Mouse (Mus musculus) cerebellum, adult 18-20 months (tissue): Measurements from ENCODE around the gene Hic1.

Source experiments
- DNase-seq, 2 experiments: peaks; one replicate each; pipeline ENCODE4 v3.0.0; 2021

The Hic1 gene

DNA sequence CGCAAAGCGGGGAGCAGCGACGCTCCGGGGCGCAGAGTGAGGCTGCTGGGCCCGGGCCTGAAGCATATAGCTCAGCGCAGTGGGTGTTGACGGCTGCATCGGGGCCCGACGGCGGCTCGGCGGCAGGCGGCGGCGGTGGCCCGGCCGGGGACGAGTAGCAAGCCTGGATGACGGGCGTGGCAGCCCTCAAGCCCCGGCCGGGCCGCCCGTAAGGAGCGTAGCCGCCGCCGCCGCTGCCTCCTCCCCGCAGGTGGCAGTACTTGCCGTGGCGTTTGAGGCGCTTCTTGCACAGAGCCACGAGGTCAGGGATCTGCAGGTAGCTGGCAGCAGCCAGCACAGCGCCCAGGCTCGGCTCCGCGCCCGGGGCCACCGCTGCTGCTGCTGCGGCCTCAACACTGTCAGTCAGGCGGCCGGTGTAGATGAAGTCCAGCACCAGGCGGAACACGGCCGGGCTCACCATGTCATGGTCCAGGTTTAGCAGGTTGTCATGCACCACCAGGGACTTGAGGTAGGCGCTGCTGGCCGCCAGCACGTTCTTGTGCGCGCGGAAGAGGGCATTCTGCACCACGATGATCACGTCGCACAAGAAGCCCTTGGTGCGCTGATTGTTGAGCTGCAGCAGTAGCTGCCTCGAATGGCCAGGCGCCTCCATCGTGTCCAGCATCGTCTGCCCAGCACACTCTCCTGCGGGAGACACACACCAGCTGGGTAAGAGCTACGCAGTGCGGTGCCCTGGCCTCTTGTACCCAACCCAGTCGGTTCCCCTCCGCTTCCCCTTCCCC is 2.3 kb downstream of the Hic1 start:
- DNase-seq: peak; percentile 26 to 48

DNA sequence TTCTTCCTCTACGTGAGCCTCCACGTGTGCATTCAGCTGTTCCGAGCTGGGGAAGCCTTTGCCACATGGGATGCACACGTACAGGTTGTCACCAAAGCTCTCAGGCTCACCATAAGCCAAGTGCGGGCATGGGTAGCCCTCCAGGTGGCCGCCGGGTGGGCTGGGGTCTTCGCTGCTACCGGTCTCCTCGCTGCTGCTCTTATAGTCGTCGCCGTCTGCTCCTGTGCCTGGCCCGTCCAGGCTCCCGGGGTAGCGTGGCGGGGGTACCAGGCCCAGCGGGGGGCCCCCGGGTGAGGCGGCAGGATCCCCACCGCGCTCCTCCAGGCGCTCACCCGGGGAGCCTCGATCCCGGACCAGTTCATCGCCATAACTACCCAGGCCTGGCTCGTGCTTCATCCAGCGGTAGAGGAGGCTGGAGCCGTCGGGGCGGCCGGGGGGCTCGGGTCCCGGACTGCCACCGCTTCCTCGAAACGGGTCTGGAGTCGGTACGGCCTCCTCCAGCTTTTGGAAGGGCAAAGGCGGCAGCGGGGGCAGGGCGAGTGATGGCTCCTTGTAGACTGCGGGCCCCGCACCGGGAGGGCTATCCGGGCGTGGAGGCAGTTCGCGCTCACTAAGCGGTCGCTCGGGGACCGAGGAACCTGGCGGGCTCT is 3.0 kb downstream of the Hic1 start:
- peak in 1 of 2 experiments; percentile 33 for DNase-seq

DNA sequence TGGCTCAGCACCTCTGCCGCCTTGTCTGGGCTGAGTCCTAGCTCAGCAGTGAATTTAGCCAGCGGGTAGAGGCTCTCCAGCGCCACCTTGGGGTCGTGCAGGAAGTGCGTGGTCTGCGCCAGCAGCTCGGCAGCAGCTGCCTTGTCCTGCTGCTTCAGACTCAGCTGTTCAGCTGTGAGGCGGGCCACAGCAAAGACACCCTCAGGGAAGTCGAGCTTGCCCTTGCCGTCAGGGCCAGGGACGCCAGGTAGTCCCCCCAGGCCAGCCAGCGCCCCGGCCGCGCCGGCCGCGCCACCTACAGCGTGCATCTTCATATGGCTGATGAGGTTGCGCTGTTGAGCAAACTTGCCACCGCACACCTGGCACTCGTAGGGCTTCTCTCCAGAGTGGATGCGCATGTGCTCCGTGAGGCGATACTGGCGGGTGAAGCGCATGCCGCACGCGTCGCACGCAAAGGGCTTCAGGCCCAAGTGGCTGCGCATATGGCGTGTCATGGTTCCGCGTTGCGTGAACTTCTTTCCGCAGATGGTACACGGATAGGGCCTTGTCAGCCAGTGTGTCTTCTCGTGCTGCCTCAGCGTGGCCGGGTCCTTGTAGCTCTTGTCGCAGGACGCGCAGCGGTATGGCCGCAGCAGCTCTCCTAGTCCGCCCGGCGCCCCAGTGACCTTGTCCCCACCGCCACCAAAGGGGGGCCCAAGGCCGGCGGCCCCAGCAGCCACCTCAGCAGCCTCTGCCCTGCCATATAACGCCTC is 3.7 kb downstream of the Hic1 start:
- peak; percentile 51 to 66 for DNase-seq

GRCm38 (mm10) chr11:75164750-75165149 is 4.6 kb downstream of the Hic1 start:
- no peak for DNase-seq

DNA sequence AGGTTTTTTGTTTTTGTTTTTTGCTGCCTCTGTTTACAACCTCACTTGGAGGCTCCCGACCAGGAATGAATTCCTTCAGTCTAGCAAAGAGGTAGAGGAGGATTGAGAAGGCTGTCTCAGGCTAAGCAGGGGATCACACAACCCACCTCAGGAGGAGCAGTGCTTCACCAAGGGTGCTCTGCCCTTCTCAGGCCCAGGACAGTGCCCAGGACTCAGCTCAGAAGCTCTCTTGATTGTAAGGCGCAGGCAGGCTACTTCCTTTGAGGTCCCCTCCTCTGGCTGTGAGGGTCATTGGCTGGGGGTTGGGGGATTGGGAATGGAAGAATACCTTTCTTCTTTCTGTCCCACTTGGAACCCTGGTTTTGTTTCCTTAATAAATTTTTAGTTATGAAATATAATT is 5.3 kb downstream of the Hic1 start:
- DNase-seq: no peak

DNA sequence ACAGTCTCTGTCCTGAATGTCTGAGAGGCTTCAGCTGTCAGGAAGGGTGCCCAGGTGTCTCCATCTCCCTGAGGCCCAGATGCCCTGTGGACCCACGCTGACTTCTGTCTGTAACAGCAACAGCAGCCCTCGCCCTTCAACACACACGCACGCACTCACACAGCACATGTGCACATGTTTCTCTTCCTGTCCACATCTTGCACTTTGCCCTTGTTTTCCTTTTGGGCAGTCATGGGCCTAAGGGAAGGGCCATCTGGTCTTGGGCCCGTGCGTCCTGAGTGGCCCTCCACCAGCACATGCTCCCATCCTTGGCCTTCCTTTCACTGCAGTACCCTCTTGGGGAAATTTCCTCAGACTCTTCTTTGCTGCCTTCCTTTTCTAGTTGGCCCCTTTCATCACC is 5.9 kb downstream of the Hic1 start:
- no peak for DNase-seq

- DNase-seq: no peak
These were observed 6.7 kb downstream of the Hic1 start for GRCm38 (mm10) chr11:75162591-75163080.

- no peak for DNase-seq
These were observed 7.8 kb downstream of the Hic1 start for GRCm38 (mm10) chr11:75161417-75162008.

- DNase-seq: no peak
These were observed 8.4 kb downstream of the Hic1 start for GRCm38 (mm10) chr11:75160954-75161353.

GRCm38 (mm10) chr11:75159564-75159963 is 9.8 kb downstream of the Hic1 start:
- DNase-seq: no peak

DNA sequence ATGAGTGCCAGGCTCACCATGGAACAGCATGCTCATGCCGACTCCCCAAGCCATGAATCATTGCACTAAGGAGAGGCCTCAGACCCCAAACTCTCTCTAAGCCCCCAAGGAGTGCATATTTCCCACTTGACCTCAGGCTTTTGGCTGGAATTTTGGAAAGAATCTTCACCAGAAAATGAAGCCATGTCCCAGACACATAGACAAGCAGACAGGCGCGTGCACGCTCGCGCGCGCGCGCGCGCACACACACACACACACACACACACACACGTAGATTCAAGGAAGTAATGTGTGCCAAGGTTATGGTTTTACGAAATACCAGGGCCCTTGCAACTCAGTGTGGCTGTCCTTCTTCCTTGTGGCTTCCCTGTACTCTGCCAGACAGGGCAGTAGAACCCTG is 10.9 kb downstream of the Hic1 start:
- no peak for DNase-seq

- no peak for DNase-seq
These were observed 11.4 kb downstream of the Hic1 start for GRCm38 (mm10) chr11:75157901-75158300.

- peak in 1 of 2 experiments; percentile 33 for DNase-seq
These were observed 12.3 kb downstream of the Hic1 start for GRCm38 (mm10) chr11:75157037-75157436.

- DNase-seq: no peak
These were observed 12.9 kb downstream of the Hic1 start for GRCm38 (mm10) chr11:75156416-75156815.

- no peak for DNase-seq
These were observed 13.3 kb downstream of the Hic1 start for GRCm38 (mm10) chr11:75155985-75156384.

DNA sequence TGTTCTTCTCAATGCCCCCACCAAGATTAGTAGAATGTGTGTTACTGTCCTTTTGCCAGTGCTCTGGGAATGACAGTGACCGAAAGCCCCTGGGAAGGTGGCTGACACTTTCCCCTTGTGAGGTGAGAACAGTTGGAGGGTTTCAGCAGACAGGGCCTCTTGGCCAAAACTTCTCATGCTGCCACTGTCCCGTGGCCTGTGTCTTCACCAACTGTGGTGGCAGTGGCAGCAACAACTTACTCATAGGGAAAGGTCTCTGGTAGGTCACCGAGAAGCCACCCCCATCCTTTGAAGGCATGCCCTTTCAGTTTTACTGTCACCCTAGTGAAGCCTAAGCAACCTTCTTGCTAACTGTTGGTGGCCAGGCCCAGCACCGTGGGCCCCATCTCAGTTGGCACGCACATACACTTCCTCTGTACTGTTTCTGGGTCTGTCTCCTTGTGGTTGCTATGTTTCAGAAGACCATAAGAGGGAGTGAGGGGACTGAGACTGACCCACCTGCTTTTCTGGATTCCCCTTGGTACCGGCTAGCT is 15.2 kb downstream of the Hic1 start:
- no peak for DNase-seq

GRCm38 (mm10) chr11:75152603-75153557 is 16.4 kb downstream of the Hic1 start:
- DNase-seq: peak; percentile 77 to 85

- DNase-seq: no peak
These were observed 19.0 kb downstream of the Hic1 start for GRCm38 (mm10) chr11:75150346-75150745.

- DNase-seq: no peak
These were observed 20.8 kb downstream of the Hic1 start for GRCm38 (mm10) chr11:75148332-75149035.

DNA sequence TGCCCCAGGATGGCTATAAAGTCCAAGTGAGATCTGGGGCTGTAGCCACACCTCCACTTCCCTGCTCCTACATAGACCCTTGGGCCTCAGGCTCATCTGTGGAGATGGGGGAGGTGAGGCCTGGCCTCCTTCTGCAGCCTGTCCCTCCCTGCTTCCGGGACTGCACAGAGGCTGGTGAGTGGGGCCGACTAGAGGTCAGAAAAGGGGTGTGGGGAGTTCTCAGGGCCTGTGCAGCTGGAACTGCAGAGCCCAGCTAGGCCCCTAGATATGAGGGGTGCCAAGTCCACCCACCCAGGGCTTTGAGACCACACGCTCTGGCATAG is 21.5 kb downstream of the Hic1 start:
- no peak for DNase-seq
